Mouse (Mus musculus) liver, embryonic 13.5 days (tissue): ENCODE results near the gene Paqr8. TPM values are rescaled to one million over a fixed set of nuclear protein-coding genes. Genes with fewer than 3 reads are reported as not detected.

ENCODE experiments used
- ATAC-seq: fragments of 200-750 bp; cut with Nextera tagmentation; 2 replicates; pipeline ENCODE4 v1.8.0; 2017; ENCODE audit warnings: low read depth, mild to moderate bottlenecking, moderate number of reproducible peaks, moderate library complexity
- DNase-seq: peaks from one replicate; pipeline ENCODE4 v3.0.0; 2022
- H3K27ac ChIP-seq: fragments of 300-500 bp; sonication (generic); 2 replicates; pipeline ENCODE4 v1.5.1; 2015; ENCODE audit warnings: moderate library complexity, mild to moderate bottlenecking, inconsistent platforms
- H3K27me3 ChIP-seq: fragments of 300-500 bp; sonication (generic); 2 replicates; pipeline ENCODE4 v1.6.1; 2015; ENCODE audit warnings: mild to moderate bottlenecking, inconsistent platforms
- H3K36me3 ChIP-seq: fragments of 300-500 bp; sonication (generic); 2 replicates; pipeline ENCODE4 v1.6.1; 2015; ENCODE audit warnings: mild to moderate bottlenecking, inconsistent platforms
- H3K4me1 ChIP-seq: fragments of 300-500 bp; sonication (generic); replicated peaks from 2 replicates; pipeline ENCODE4 v1.6.1; 2015; ENCODE audit warnings: inconsistent platforms
- H3K4me2 ChIP-seq: fragments of 300-500 bp; sonication (generic); 2 replicates; pipeline ENCODE4 v1.6.1; 2015; ENCODE audit warnings: inconsistent platforms, mild to moderate bottlenecking, moderate library complexity
- H3K4me3 ChIP-seq: fragments of 300-500 bp; sonication (generic); replicated peaks from 2 replicates; pipeline ENCODE4 v1.5.1; 2015; ENCODE audit warnings: mild to moderate bottlenecking, inconsistent platforms
- H3K9ac ChIP-seq: fragments of 300-500 bp; sonication (generic); 2 replicates; pipeline ENCODE4 v1.6.1; 2015; ENCODE audit warnings: mild to moderate bottlenecking, inconsistent platforms
- H3K9me3 ChIP-seq: fragments of 300-500 bp; sonication (generic); replicated peaks from 2 replicates; pipeline ENCODE4 v1.6.1; 2016; ENCODE audit warnings: inconsistent platforms
- WGBS: fragments of 180-500 bp; shearing (Covaris S2); methylation state at CpG from one replicate; pipeline ENCODE4 v1.1.7; 2015; ENCODE audit not compliant: insufficient replicate concordance; 5-methylcytosine and 5-hydroxymethylcytosine counted together
- polyA plus RNA-seq: library from polyadenylated mRNA; unstranded; fragments of >200 nt; fragmentation: Nextera tagmentation; extraction: Ambion mirVana; gene quantifications from 2 replicates; pipeline ENCODE4 v1.2.1, GENCODE M21; 2015

Gene Paqr8
- polyA plus RNA-seq, 1 experiment from 2014 or later: 0.44 TPM

- DNase-seq (no peak), ATAC-seq (peak; percentile 69)
- peaks cover 16% of the 10 kb centered on the region for H3K4me1 ChIP-seq
- H3K27me3 ChIP-seq: no peaks in the 10 kb centered on the region
- no peaks in the 10 kb centered on the region for H3K36me3 ChIP-seq
- H3K4me2 ChIP-seq: no peak overlapping the region
- no peak overlapping the region for H3K27ac ChIP-seq
- H3K4me3 ChIP-seq: no peak overlapping the region
- WGBS: 14% methylated on average over 7 of the region's 7 CpGs
- H3K9me3 ChIP-seq: no peaks in the 10 kb centered on the region
- no peak overlapping the region for H3K9ac ChIP-seq
Observed at GRCm38 (mm10) chr1:20933457-20933856, 43.1 kb downstream of the Paqr8 start.

- DNase-seq (no peak), ATAC-seq (no peak)
- Histone ChIP-seq H3K9ac (no peak overlapping the region), H3K27me3 (no peaks in the 10 kb centered on the region), H3K9me3 (no peaks in the 10 kb centered on the region), H3K36me3 (no peaks in the 10 kb centered on the region), H3K27ac (no peak overlapping the region), H3K4me3 (no peak overlapping the region), H3K4me2 (no peak overlapping the region), H3K4me1 (peaks cover 7% of the 10 kb centered on the region; the same call in 1 of the 2 replicates)
- 83% methylated on average over 22 of the region's 22 CpGs for WGBS
Observed at GRCm38 (mm10) chr1:20935106-20935505, 44.7 kb downstream of the Paqr8 start.

- Histone ChIP-seq H3K9me3 (no peaks in the 10 kb centered on the region), H3K4me1 (no peaks in the 10 kb centered on the region), H3K4me3 (no peak overlapping the region), H3K9ac (no peak overlapping the region), H3K27me3 (no peaks in the 10 kb centered on the region), H3K4me2 (no peak overlapping the region), H3K36me3 (no peaks in the 10 kb centered on the region), H3K27ac (no peak overlapping the region)
- 23% methylated on average over 3 of the region's 3 CpGs for WGBS
- DNase-seq (no peak), ATAC-seq (no peak)
Observed at GRCm38 (mm10) chr1:20939046-20939445, 48.6 kb downstream of the Paqr8 start.

GRCm38 (mm10) chr1:20940151-20940550 is 49.7 kb downstream of the Paqr8 start:
- ATAC-seq: peak; percentile 75
- 40% methylated on average over 16 of the region's 16 CpGs for WGBS
- H3K27me3 ChIP-seq: no peaks in the 10 kb centered on the region
- H3K4me3 ChIP-seq: no peak overlapping the region
- no peak overlapping the region for H3K27ac ChIP-seq
- no peaks in the 10 kb centered on the region for H3K4me1 ChIP-seq
- no peak overlapping the region for H3K4me2 ChIP-seq
- no peaks in the 10 kb centered on the region for H3K9me3 ChIP-seq
- no peak for DNase-seq
- no peaks in the 10 kb centered on the region for H3K36me3 ChIP-seq
- H3K9ac ChIP-seq: no peak overlapping the region

DNA sequence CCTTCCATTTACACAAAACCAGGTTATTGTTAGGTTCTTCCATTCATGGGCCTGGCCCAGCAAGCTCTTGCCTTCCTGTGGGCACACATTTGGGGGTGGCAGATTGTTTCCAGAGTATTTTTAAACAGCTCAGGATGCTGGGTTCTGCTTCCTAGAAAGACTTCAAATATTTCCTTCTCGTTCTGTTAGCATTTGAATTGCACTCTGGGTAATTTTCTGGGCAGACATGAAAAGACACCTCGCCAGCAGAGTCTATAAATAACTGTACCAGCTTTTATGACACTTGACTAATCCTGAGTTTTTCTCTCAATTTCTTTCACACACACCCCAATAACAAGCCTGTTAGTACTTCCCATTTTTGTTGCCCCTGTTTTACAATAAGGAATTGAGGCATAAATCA is 50.9 kb downstream of the Paqr8 start:
- WGBS: 32% methylated on average over 2 of the region's 2 CpGs

GRCm38 (mm10) chr1:20941857-20942256 is 51.5 kb downstream of the Paqr8 start:
- no peak for DNase-seq

More for the DNA sequence above, 50.9 kb downstream of the Paqr8 start:
- H3K9ac ChIP-seq: no peak overlapping the region
- no peak overlapping the region for H3K27ac ChIP-seq
- no peaks in the 10 kb centered on the region for H3K36me3 ChIP-seq
- no peaks in the 10 kb centered on the region for H3K4me1 ChIP-seq
- no peaks in the 10 kb centered on the region for H3K27me3 ChIP-seq
- H3K9me3 ChIP-seq: no peaks in the 10 kb centered on the region
- H3K4me3 ChIP-seq: no peak overlapping the region
- ATAC-seq (no peak), DNase-seq (no peak)
- no peak overlapping the region for H3K4me2 ChIP-seq

GRCm38 (mm10) chr1:20943016-20943415 is 52.6 kb downstream of the Paqr8 start:
- H3K9ac ChIP-seq: no peak overlapping the region
- H3K36me3 ChIP-seq: no peaks in the 10 kb centered on the region
- H3K4me2 ChIP-seq: no peak overlapping the region
- DNase-seq: no peak
- no peak for ATAC-seq
- no peaks in the 10 kb centered on the region for H3K9me3 ChIP-seq
- 88% methylated on average over 2 of the region's 2 CpGs for WGBS
- no peak overlapping the region for H3K4me3 ChIP-seq
- no peaks in the 10 kb centered on the region for H3K27me3 ChIP-seq
- no peaks in the 10 kb centered on the region for H3K4me1 ChIP-seq
- H3K27ac ChIP-seq: no peak overlapping the region

More at GRCm38 (mm10) chr1:20941857-20942256, 51.5 kb downstream of the Paqr8 start:
- WGBS: 74% methylated on average over 7 of the region's 7 CpGs
- Histone ChIP-seq H3K4me1 (no peaks in the 10 kb centered on the region), H3K4me2 (no peak overlapping the region), H3K27me3 (no peaks in the 10 kb centered on the region), H3K27ac (no peak overlapping the region), H3K9ac (no peak overlapping the region), H3K9me3 (no peaks in the 10 kb centered on the region), H3K36me3 (no peaks in the 10 kb centered on the region), H3K4me3 (no peak overlapping the region)
- no peak for ATAC-seq

DNA sequence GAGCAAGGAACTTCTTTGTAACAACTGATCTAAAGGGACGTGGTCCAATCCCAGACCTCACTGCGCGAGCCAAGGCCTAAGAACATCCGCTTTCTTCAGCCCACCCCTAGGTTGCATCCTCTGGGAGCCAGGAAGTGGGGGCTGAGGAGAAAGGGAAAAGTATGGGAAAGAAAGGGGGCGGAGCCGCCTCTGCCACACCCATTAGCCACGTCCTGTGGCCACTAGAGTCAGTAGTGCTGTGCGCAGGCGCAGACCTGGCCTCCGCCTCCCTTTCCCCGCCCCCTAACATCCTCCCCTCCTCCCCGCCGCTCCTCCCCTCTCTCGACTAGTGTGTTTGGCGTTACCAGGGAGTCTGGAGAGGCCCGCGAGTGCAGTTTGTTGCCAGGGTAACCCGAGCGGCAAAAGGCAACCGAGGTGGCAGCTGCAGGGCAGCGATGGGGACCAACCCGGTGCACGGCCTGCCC is 60.9 kb downstream of the Paqr8 start, which contains the start of gene Efhc1:
Gene Efhc1, plus strand, starts transcription at position 327 of the 464 bp plus-strand sequence.
- Histone ChIP-seq H3K36me3 (no peaks in the 10 kb centered on the region), H3K9me3 (no peaks in the 10 kb centered on the region), H3K27me3 (no peaks in the 10 kb centered on the region), H3K4me1 (peaks cover 15% of the 10 kb centered on the region), H3K9ac (peak within 1 kb of the TSS; percentile 56), H3K4me2 (peak within 1 kb of the TSS; percentile 78), H3K4me3 (peak within 1 kb of the TSS; percentile 60), H3K27ac (no peak within 1 kb of the TSS)
- ATAC-seq (peak; percentile 96), DNase-seq (peak; percentile 80)
- WGBS: 2% methylated on average over 23 of the region's 23 CpGs

GRCm38 (mm10) chr1:20951799-20952198 is 61.4 kb downstream of the Paqr8 start:
- H3K9ac ChIP-seq: peak overlapping the region; percentile 56
- no peak overlapping the region for H3K27ac ChIP-seq
- H3K4me2 ChIP-seq: peak overlapping the region; percentile 78
- 11% methylated on average over 16 of the region's 16 CpGs for WGBS
- peaks cover 15% of the 10 kb centered on the region for H3K4me1 ChIP-seq
- H3K4me3 ChIP-seq: peak overlapping the region; percentile 60
- no peaks in the 10 kb centered on the region for H3K27me3 ChIP-seq
- H3K9me3 ChIP-seq: no peaks in the 10 kb centered on the region
- no peak for DNase-seq
- H3K36me3 ChIP-seq: no peaks in the 10 kb centered on the region
- no peak; the same call in none of the 2 replicates for ATAC-seq

- H3K9ac ChIP-seq: no peak overlapping the region
- peaks cover 15% of the 10 kb centered on the region for H3K4me1 ChIP-seq
- no peaks in the 10 kb centered on the region for H3K9me3 ChIP-seq
- H3K4me3 ChIP-seq: no peak overlapping the region
- 51% methylated on average over 3 of the region's 3 CpGs for WGBS
- H3K27ac ChIP-seq: no peak overlapping the region
- ATAC-seq: no peak
- no peak overlapping the region for H3K4me2 ChIP-seq
- no peak for DNase-seq
- no peaks in the 10 kb centered on the region for H3K27me3 ChIP-seq
- no peaks in the 10 kb centered on the region for H3K36me3 ChIP-seq
Observed at GRCm38 (mm10) chr1:20954876-20955275, 64.5 kb downstream of the Paqr8 start.

DNA sequence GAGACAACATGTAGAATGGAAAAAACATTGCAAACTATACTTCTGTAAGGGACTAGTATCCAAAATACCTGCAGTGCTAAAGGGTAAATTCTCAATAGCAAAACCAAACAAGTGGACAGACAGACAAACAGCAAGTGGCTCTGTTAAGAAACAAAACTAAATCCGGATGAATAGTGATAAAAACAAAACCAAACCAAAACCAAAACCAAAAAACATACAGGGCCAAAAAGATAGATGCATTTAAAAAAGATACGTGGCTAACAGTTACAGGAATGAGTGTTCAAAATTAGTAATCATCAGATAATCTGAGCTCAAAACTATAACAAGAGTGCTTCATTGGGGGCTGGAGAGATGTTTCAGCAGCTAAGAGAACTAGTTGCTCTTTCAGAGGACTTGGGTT is 79.2 kb downstream of the Paqr8 start:
- no peak for DNase-seq
- Histone ChIP-seq H3K4me2 (no peak overlapping the region), H3K4me1 (no peaks in the 10 kb centered on the region), H3K9me3 (no peaks in the 10 kb centered on the region), H3K4me3 (no peak overlapping the region), H3K36me3 (no peaks in the 10 kb centered on the region), H3K9ac (no peak overlapping the region), H3K27ac (no peak overlapping the region), H3K27me3 (no peaks in the 10 kb centered on the region)
- no peak for ATAC-seq
- WGBS: 56% methylated on average over 2 of the region's 2 CpGs

DNA sequence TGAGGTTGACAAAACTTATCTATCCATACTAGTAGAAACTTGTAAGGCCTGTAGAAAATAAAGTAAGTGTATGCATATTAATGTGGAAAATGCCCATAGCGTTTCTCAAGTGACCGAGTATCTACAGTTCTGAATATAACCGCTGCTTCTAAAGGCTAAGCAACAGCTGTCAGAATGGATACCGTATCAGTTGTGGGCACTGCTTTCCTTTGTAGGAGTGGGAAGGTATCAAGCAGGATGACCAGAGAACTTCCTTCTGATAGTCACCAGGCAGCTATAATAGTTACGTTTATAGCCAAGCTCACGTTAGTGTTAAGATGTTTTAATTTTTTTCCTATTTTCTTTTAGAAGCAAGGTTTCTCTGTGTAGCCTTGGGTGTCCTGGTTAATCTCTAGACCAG is 83.0 kb downstream of the Paqr8 start:
- Histone ChIP-seq H3K27ac (no peak overlapping the region), H3K9ac (no peak overlapping the region), H3K4me1 (no peaks in the 10 kb centered on the region), H3K4me3 (no peak overlapping the region), H3K9me3 (no peaks in the 10 kb centered on the region), H3K4me2 (no peak overlapping the region), H3K36me3 (no peaks in the 10 kb centered on the region), H3K27me3 (no peaks in the 10 kb centered on the region)
- DNase-seq: no peak
- WGBS: 34% methylated on average over 6 of the region's 6 CpGs
- ATAC-seq: no peak
